Mouse (Mus musculus) cortical plate, adult 2 months (tissue): ENCODE data around the gene Trim67. TPM values are rescaled to one million over a fixed set of nuclear protein-coding genes. Genes with fewer than 3 reads are reported as not detected.

Experiments used
- H3K27ac ChIP-seq: fragments of 200-500 bp; 2 replicates; pipeline ENCODE4 v1.5.1; 2012; ENCODE audit warnings: low read length, control low read depth, inconsistent platforms; ENCODE audit not compliant: insufficient read depth
- H3K4me1 ChIP-seq: fragments of 200-500 bp; 2 replicates; pipeline ENCODE4 v1.6.1; 2011; ENCODE audit warnings: low read length; ENCODE audit not compliant: control insufficient read depth, insufficient read depth
- H3K4me3 ChIP-seq: fragments of 200-500 bp; 2 replicates; pipeline ENCODE4 v1.5.1; 2011; ENCODE audit warnings: mild to moderate bottlenecking, low read length, control low read depth; ENCODE audit not compliant: insufficient read depth
- CTCF ChIP-seq: fragments of 200-500 bp; IDR thresholded peaks from 2 replicates; pipeline ENCODE4 v1.5.1; 2011; ENCODE audit warnings: mild to moderate bottlenecking, control low read depth, low read length; ENCODE audit not compliant: insufficient read depth; ENCODE audit errors: extremely low read depth
- POLR2A ChIP-seq: fragments of 200-500 bp; IDR thresholded peaks from 2 replicates; pipeline ENCODE4 v1.6.1; 2011; ENCODE audit warnings: mild to moderate bottlenecking, low read length, control low read depth; ENCODE audit not compliant: insufficient read depth; ENCODE audit errors: extremely low read depth
- polyA plus RNA-seq: library from polyadenylated mRNA; depleted of rRNA; stranded (reverse); fragments of >200 nt; gene quantifications from 2 replicates; pipeline ENCODE4 v1.2.3, GENCODE M21; 2012; rRNA removed

The Trim67 gene
- 1.3 and 1.4 TPM in 2 replicates for polyA plus RNA-seq

- 0 out of 2 replicates have a peak, but pooled peaks cover 2% of the 10 kb centered on the region for H3K4me1 ChIP-seq
- TF ChIP-seq CTCF, result no peak
- TF ChIP-seq POLR2A, result peak; percentile 34; the same call in 1 of the 2 replicates
- no peak within 1 kb of the TSS for H3K27ac ChIP-seq
- peak within 1 kb of the TSS; percentile 55 for H3K4me3 ChIP-seq
Measured at GRCm38 (mm10) chr8:124792708-124793107, at the start of gene Trim67. Gene Trim67, plus strand, starts transcription at chr8:124793092.

- no peak overlapping the region for H3K27ac ChIP-seq
- no peaks in the 10 kb centered on the region for H3K4me1 ChIP-seq
- TF ChIP-seq CTCF, result no peak
- TF ChIP-seq POLR2A, result no peak
- H3K4me3 ChIP-seq, result no peak overlapping the region
Measured at GRCm38 (mm10) chr8:124746661-124747060, 46.2 kb upstream of the Trim67 start.

- Histone ChIP-seq H3K4me3 (peak overlapping the region; percentile 5; the same call in 1 of the 2 replicates), H3K4me1 (no peaks in the 10 kb centered on the region), H3K27ac (no peak overlapping the region)
- no peak for TF ChIP-seq CTCF
- no peak for TF ChIP-seq POLR2A
Measured at GRCm38 (mm10) chr8:124751191-124751590, 41.7 kb upstream of the Trim67 start.

- no peaks in the 10 kb centered on the region for H3K4me1 ChIP-seq
- H3K4me3 ChIP-seq, result peak within 1 kb of the TSS; percentile 5; the same call in 1 of the 2 replicates
- no peak within 1 kb of the TSS for H3K27ac ChIP-seq
- TF ChIP-seq CTCF (no peak), POLR2A (no peak)
Measured at GRCm38 (mm10) chr8:124751709-124752173, 41.2 kb upstream of the Trim67 start, which contains the start of gene Fam89a. Gene Fam89a, minus strand, starts transcription at chr8:124751832.

- no peak for TF ChIP-seq CTCF
- TF ChIP-seq POLR2A, result no peak
- H3K4me1 ChIP-seq, result no peaks in the 10 kb centered on the region
- no peak overlapping the region for H3K27ac ChIP-seq
- no peak overlapping the region for H3K4me3 ChIP-seq
Measured at GRCm38 (mm10) chr8:124752325-124752862, 40.5 kb upstream of the Trim67 start.

- no peak for TF ChIP-seq POLR2A
- Histone ChIP-seq H3K4me3 (no peak overlapping the region), H3K4me1 (no peaks in the 10 kb centered on the region), H3K27ac (no peak overlapping the region)
Measured at GRCm38 (mm10) chr8:124754101-124754791, 38.6 kb upstream of the Trim67 start.

GRCm38 (mm10) chr8:124754792-124755190, 38.1 kb upstream of the Trim67 start:
- H3K27ac ChIP-seq, result no peak overlapping the region
- TF ChIP-seq POLR2A, result no peak
- no peak for TF ChIP-seq CTCF
- no peaks in the 10 kb centered on the region for H3K4me1 ChIP-seq
- H3K4me3 ChIP-seq, result no peak overlapping the region

- no peak for TF ChIP-seq CTCF
- no peak for TF ChIP-seq POLR2A
- no peak overlapping the region for H3K27ac ChIP-seq
- H3K4me1 ChIP-seq, result no peaks in the 10 kb centered on the region
- H3K4me3 ChIP-seq, result no peak overlapping the region
Measured at GRCm38 (mm10) chr8:124755481-124755880, 37.4 kb upstream of the Trim67 start.

- H3K4me1 ChIP-seq, result no peaks in the 10 kb centered on the region
- no peak overlapping the region for H3K27ac ChIP-seq
- no peak for TF ChIP-seq CTCF
- TF ChIP-seq POLR2A, result no peak
- H3K4me3 ChIP-seq, result no peak overlapping the region
Measured at GRCm38 (mm10) chr8:124756153-124756552, 36.7 kb upstream of the Trim67 start.

- Histone ChIP-seq H3K27ac (no peak overlapping the region), H3K4me3 (no peak overlapping the region), H3K4me1 (no peaks in the 10 kb centered on the region)
- TF ChIP-seq POLR2A, result no peak
- no peak for TF ChIP-seq CTCF
Measured at GRCm38 (mm10) chr8:124756601-124757000, 36.3 kb upstream of the Trim67 start.
